Mouse (Mus musculus): Measurements from ENCODE around the gene Hist2h4. TPM values are rescaled to one million over a fixed set of nuclear protein-coding genes. Genes with fewer than 3 reads are reported as not detected.

Gene Hist2h4
- polyA plus RNA-seq, 1 experiment = not detected

DNA sequence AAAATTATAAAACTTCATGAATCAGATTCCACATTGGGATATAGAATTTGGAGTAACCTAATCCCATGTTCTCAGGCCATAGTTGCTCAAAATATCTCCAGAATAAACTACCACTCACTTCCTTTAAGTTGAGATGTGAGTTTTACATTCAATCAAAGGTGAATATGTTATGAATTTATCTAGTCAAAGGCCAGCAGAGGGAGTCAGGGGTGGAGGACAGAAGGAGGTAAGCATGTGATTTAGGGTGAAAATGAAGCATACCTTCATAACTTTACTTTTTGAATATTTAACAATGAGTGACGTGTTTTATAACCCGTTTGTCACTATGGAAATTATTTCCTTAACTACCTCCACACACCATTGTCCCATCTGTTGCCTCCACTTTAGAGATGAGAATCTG lies 28.2 kb downstream of the Hist2h4 start:
- Histone ChIP-seq H3K4me3 (ENCODE audit: insufficient read depth, low read depth, low read length) (no peak overlapping the region), H3K4me1 (ENCODE audit: control insufficient read depth, insufficient read depth, low read length) (0 out of 2 replicates have a peak, but pooled peaks cover 2% of the 10 kb centered on the region), H3K27ac (ENCODE audit: insufficient read depth, low read depth, low read length) (no peak overlapping the region)
- TF ChIP-seq CTCF (IDR thresholded peaks at IDR 0.05; ENCODE audit: insufficient read depth, low read depth, low read length) = no peak
- no peak for TF ChIP-seq POLR2A (IDR thresholded peaks at IDR 0.05; ENCODE audit: insufficient read depth, low read depth, low read length)
- WGBS = 91% methylated on average over 2 of the region's 2 CpGs

DNA sequence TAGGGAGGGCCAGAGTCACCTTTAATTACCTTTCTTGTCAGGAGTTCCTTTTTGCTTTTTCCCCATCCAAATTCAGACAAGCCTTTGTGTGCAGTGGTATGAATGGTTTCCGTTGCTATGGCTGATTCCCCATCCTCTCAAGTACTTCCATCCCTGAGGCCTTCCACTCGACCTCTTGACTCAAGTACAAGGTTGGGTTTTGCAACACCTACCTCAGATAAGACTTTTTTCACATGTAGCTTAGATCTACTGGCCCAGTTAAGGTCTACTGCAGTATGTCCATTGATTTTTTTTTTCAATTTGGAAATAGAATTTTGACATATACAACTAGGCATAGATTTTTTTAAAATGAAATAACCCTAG lies 31.4 kb downstream of the Hist2h4 start:
- 74% methylated on average over 2 of the region's 2 CpGs for WGBS
- H3K27ac ChIP-seq (ENCODE audit: insufficient read depth, low read depth, low read length) = no peak overlapping the region

DNA sequence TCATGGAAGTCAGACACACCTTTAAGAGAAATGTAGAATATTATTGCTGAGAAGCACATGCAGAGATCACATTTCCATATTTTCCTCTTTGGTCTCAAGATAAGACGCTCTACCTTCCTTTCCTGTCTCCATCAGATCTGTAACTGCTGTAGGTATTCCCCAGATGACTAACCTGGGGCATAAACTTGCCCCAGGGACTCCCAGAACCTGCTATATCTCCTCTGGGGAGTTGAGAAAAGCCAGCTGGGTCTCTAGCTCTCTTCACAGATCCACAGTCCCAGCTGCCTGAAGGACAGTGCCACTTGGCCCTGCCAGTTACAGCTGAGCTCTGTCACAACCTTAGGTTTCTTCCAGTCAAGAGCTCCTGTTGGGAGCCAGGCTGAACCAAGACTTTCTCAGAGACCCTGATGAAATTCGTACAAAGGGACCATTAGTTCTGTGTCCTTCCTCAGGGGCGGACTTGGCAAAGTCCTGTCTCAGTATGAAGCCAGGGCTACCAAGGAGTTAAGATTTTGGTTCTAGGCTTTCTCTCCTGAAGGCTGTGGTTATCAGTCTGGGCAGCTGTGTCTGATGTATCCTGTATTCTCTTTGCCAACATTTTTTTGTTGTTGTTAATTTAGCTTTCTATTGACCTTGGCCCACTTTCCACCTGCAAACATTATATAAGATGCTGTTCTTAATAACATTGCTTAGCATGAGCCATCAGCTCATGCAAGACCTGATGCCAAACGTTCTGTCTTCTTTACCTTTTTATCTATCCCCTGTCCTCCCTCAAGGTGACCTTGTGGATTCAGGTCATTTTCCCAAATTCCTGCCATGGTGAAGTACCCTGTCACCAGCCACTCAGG lies 32.0 kb downstream of the Hist2h4 start:
- Histone ChIP-seq H3K4me1 (ENCODE audit: control insufficient read depth, insufficient read depth, low read length) (peaks cover 2% of the 10 kb centered on the region; the same call in 1 of the 2 replicates), H3K4me3 (ENCODE audit: insufficient read depth, low read depth, low read length) (no peak overlapping the region), H3K27ac (ENCODE audit: insufficient read depth, low read depth, low read length) (no peak overlapping the region)
- WGBS = 80% methylated on average over 4 of the region's 4 CpGs
- TF ChIP-seq CTCF (IDR thresholded peaks at IDR 0.05; ENCODE audit: insufficient read depth, low read depth, low read length) = no peak
- TF ChIP-seq POLR2A (IDR thresholded peaks at IDR 0.05; ENCODE audit: insufficient read depth, low read depth, low read length) = no peak

More for the DNA sequence above, 31.4 kb downstream of the Hist2h4 start:
- TF ChIP-seq CTCF (IDR thresholded peaks at IDR 0.05; ENCODE audit: insufficient read depth, low read depth, low read length) (no peak), POLR2A (IDR thresholded peaks at IDR 0.05; ENCODE audit: insufficient read depth, low read depth, low read length) (no peak)
- Histone ChIP-seq H3K4me3 (ENCODE audit: insufficient read depth, low read depth, low read length) (no peak overlapping the region), H3K4me1 (ENCODE audit: control insufficient read depth, insufficient read depth, low read length) (peaks cover under 1% of the 10 kb centered on the region; the same call in 1 of the 2 replicates)

DNA sequence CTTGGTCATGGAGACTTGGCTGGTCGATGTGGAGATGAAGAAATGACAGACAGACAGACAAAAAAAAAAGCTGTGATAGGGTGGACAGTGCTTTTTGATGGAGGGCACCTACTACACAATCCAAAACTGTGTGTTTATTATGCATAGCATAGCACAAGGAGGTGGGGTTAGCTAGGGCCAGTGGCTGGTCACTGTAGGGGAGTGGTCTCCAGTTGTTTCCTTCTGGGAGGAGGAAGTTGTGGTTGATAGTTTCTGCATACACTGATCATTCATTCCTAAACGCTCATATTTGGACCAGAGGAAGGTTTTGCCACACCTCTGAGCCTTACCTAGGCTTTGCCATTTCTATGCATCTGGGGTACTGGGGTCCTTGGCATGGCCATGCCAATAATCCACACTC lies 32.7 kb downstream of the Hist2h4 start:
- 81% methylated on average over 2 of the region's 2 CpGs for WGBS
- no peak for TF ChIP-seq POLR2A (IDR thresholded peaks at IDR 0.05; ENCODE audit: insufficient read depth, low read depth, low read length)
- TF ChIP-seq CTCF (IDR thresholded peaks at IDR 0.05; ENCODE audit: insufficient read depth, low read depth, low read length) = no peak
- no peak overlapping the region for H3K4me3 ChIP-seq (ENCODE audit: insufficient read depth, low read depth, low read length)
- H3K27ac ChIP-seq (ENCODE audit: insufficient read depth, low read depth, low read length) = no peak overlapping the region
- H3K4me1 ChIP-seq (ENCODE audit: control insufficient read depth, insufficient read depth, low read length) = peaks cover 3% of the 10 kb centered on the region; the same call in 1 of the 2 replicates

DNA sequence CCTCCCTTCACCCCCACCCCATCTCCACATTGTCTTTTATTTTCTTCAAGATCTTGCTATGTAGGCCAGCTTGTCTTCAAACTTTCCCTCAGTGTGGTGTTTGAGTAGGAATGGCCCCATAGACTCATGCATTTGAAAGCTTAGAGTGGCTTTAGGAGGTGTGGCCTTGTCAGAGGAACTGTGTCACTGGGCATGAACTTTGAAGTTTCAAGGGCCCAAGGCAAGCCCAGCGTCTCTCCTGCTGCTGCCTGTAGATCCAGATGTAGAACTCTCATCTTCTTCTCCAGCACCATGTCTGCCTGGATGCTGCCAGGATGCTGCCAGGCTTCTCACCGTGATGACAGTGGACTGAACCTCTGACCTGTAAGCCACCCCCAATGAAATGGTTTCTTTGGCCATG lies 34.3 kb downstream of the Hist2h4 start:
- H3K4me3 ChIP-seq (ENCODE audit: insufficient read depth, low read depth, low read length) = no peak overlapping the region
- WGBS = 88% methylated on average over 2 of the region's 2 CpGs

DNA sequence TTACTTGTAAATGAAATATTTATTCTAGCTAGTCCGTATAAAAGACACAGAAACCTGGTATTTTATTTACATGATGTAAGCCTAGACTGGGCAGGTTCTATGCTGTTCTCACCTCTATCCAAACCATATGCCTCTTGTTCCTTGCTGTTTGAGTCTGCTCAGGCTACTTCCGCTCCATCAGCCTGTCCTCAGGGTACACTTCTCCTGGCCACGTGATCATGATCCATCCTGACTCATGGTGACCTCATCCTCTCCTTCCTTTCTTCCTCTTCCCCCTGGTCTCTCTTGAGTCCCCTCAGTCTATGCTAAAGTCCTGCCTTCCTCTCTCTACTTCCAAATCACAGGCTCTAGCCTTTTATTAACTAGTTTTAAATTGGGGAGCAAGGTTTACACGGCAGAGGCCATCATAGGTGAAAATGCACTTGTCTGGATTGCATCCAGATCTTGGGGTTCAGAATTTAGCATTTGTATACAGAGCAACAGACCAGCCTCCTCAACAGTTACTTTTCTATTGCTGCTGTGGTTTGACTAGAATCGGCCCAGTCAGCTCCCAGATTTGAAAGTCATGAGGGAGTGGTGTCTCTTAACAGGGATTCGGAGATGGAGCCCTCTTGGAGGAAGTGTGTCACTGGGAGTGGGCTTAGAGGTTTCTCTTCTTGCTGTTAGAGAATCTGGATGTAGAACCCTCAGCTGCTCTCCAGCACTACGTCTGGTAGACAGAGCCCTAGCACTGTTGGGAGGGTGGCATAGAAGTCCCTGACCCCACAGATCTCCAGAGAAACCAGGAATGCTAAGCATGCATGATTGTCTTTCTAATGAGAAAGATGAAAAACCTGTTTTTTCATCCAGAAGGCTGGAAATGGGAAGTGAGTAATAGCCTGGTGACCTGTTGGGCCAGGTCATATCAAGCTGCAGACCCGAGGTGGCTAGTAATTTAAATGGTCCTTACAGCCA lies 36.1 kb downstream of the Hist2h4 start:
- no peak overlapping the region for H3K27ac ChIP-seq (ENCODE audit: insufficient read depth, low read depth, low read length)
- no peak overlapping the region for H3K4me3 ChIP-seq (ENCODE audit: insufficient read depth, low read depth, low read length)
- H3K4me1 ChIP-seq (ENCODE audit: control insufficient read depth, insufficient read depth, low read length) = peaks cover 10% of the 10 kb centered on the region
- no peak for TF ChIP-seq CTCF (IDR thresholded peaks at IDR 0.05; ENCODE audit: insufficient read depth, low read depth, low read length)
- no peak for TF ChIP-seq POLR2A (IDR thresholded peaks at IDR 0.05; ENCODE audit: insufficient read depth, low read depth, low read length)
- 61% methylated on average over 8 of the region's 8 CpGs for WGBS

More for the DNA sequence above, 34.3 kb downstream of the Hist2h4 start:
- no peak for TF ChIP-seq POLR2A (IDR thresholded peaks at IDR 0.05; ENCODE audit: insufficient read depth, low read depth, low read length)
- no peak for TF ChIP-seq CTCF (IDR thresholded peaks at IDR 0.05; ENCODE audit: insufficient read depth, low read depth, low read length)
- Histone ChIP-seq H3K4me1 (ENCODE audit: control insufficient read depth, insufficient read depth, low read length) (peaks cover 10% of the 10 kb centered on the region), H3K27ac (ENCODE audit: insufficient read depth, low read depth, low read length) (no peak overlapping the region)

DNA sequence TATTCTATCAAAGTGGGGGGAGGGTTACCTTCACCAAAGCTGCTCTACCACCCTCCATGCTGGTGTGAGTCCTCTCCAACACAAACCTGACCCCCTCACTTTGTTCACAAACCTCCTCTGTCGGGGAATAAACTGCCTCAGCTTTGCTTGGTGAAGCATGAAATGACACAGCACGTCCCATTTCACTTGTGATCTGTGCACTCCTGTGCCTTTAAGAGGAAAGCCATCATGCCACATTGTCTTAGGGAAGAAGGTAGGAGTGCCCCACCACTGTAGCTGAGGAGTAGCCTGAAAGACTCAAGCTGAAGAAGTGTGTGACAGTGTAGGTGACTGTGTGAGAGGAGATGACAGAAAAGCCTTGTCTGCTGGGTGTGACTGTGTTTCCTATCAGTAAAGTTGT lies 37.7 kb downstream of the Hist2h4 start:
- Histone ChIP-seq H3K4me3 (ENCODE audit: insufficient read depth, low read depth, low read length) (no peak overlapping the region), H3K4me1 (ENCODE audit: control insufficient read depth, insufficient read depth, low read length) (peaks cover 10% of the 10 kb centered on the region), H3K27ac (ENCODE audit: insufficient read depth, low read depth, low read length) (no peak overlapping the region)
- TF ChIP-seq POLR2A (IDR thresholded peaks at IDR 0.05; ENCODE audit: insufficient read depth, low read depth, low read length) (no peak), CTCF (IDR thresholded peaks at IDR 0.05; ENCODE audit: insufficient read depth, low read depth, low read length) (no peak)
- 32% methylated on average over 2 of the region's 2 CpGs for WGBS

DNA sequence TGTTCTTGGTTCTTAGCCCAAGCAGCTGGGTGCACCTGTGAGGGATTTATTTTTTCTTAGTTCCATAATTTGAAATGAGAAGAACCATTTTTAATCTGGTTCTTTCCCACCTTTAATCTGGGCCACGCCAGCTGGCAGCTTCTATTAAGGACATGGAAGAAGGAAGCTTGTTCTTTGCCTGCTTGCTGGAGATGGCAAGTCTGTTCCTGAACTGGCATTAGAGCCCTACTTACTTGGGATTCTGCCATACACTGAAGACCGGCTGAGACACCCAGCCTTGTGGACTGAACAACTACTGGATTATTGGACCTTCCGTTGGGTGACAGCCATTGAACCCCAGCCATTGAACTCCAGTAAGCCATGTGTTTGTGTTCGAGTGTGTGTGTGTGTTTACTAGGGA lies 40.3 kb downstream of the Hist2h4 start:
- Histone ChIP-seq H3K4me3 (ENCODE audit: insufficient read depth, low read depth, low read length) (no peak overlapping the region), H3K27ac (ENCODE audit: insufficient read depth, low read depth, low read length) (no peak overlapping the region), H3K4me1 (ENCODE audit: control insufficient read depth, insufficient read depth, low read length) (peaks cover 12% of the 10 kb centered on the region)
- TF ChIP-seq CTCF (IDR thresholded peaks at IDR 0.05; ENCODE audit: insufficient read depth, low read depth, low read length) (no peak), POLR2A (IDR thresholded peaks at IDR 0.05; ENCODE audit: insufficient read depth, low read depth, low read length) (no peak)
- 39% methylated on average over 4 of the region's 4 CpGs for WGBS

All from olfactory bulb, adult 2 months (tissue).